In genomic region chr16:10399160-10399559, GRCm38 (mm10) we compare ENCODE assay signal across 9 mouse cellular contexts. TPM values are rescaled to one million over a fixed set of nuclear protein-coding genes. Genes with fewer than 3 reads are reported as not detected.
DNase-seq lines count a peak whose midpoint lies in the region; TF ChIP-seq lines count a peak whose summit lies in the region.
"Had no signal": no experiment of that assay in that cellular context is flagged by ENCODE, and none has a peak within 500 bp of the region (broad histone marks: within the 10 kb centered on the region; RNA-seq: fewer than 3 reads in every experiment).

No protein-coding gene starts in this region.

- 25% methylated on average over 7 of the region's 7 CpGs for WGBS in lung, adult 2 months

- peak; percentile 76 to 77 for DNase-seq in CD8-positive naive resting alpha-beta T cell, adult 2 months (ENCODE audit: low read depth in 2 of 2, low spot score in 2 of 2)
- peak; percentile 82 to 86 for DNase-seq in adrenal gland, adult 18-20 months (ENCODE audit: low spot score in 2 of 2)
- peak; percentile 67 to 78 for DNase-seq in gastrocnemius, postnatal 4 days (ENCODE audit: low spot score in 2 of 2)
- DNase-seq in kidney, postnatal 36 days, result peak; percentile 75 to 92
- peak; percentile 88 for DNase-seq in lung, adult 2 months
- peak; percentile 73 for DNase-seq in right cerebral cortex, adult 18-20 months
- peak; percentile 49 for DNase-seq in urinary bladder, postnatal 10 days (ENCODE audit: low spot score)

- no peaks in the 10 kb centered on the region for H3K4me1 ChIP-seq in cortical plate, adult 2 months (ENCODE audit: control insufficient read depth, insufficient read depth, low read length)
- no peaks in the 10 kb centered on the region for H3K4me1 ChIP-seq in lung, adult 2 months (ENCODE audit: control insufficient read depth, insufficient read depth, low read length)
- H3K4me1 ChIP-seq: liver, embryonic 15.5 days had no signal

- no peak overlapping the region for H3K4me3 ChIP-seq in cortical plate, adult 2 months (ENCODE audit: insufficient read depth, low read length)
- H3K4me3 ChIP-seq in lung, adult 2 months (replicated peaks; ENCODE audit: extremely low read depth, low read depth, low read length), result no peak overlapping the region
- H3K4me3 ChIP-seq: liver, embryonic 15.5 days had no signal

- TF ChIP-seq CTCF in cortical plate, adult 2 months (IDR thresholded peaks at IDR 0.05; ENCODE audit: extremely low read depth, insufficient read depth, low read length), result peak; percentile 93
- TF ChIP-seq CTCF in lung, adult 2 months (IDR thresholded peaks at IDR 0.05; ENCODE audit: insufficient read depth, low read length), result peak; percentile 94

- no peak overlapping the region for H3K27ac ChIP-seq in cortical plate, adult 2 months (ENCODE audit: insufficient read depth, low read length)
- H3K27ac ChIP-seq: liver, embryonic 15.5 days had no signal

- TF ChIP-seq POLR2A in cortical plate, adult 2 months (IDR thresholded peaks at IDR 0.05; ENCODE audit: extremely low read depth, insufficient read depth, low read length), result no peak
- TF ChIP-seq POLR2A in lung, adult 2 months (IDR thresholded peaks at IDR 0.05; ENCODE audit: borderline replicate concordance, extremely low read depth, low read depth, low read length), result no peak

RNA-seq across cellular contexts. Expression of gene Tekt5, which starts 3.9 kb away (rescaled TPM):
- not detected for total RNA-seq in adrenal gland, adult 18-20 months (2021)
- 10.9 and 11.1 TPM in 2 replicates for polyA plus RNA-seq in cortical plate, adult 2 months (2012; rRNA removed)
- total RNA-seq in gastrocnemius, postnatal 4 days (2021), result 1 to 10 TPM; 2.0 to 3.3 TPM
- polyA plus RNA-seq in lung, adult 2 months (2012; rRNA removed), result 6.8 and 9.2 TPM in 2 replicates

RNA-seq across cellular contexts. Expression of gene Nubp1, which starts 12.6 kb away (rescaled TPM):
- 10 to 100 TPM; 22.3 to 26.0 TPM for total RNA-seq in adrenal gland, adult 18-20 months (2021)
- 24.6 and 26.3 TPM in 2 replicates for polyA plus RNA-seq in cortical plate, adult 2 months (2012; rRNA removed)
- 10 to 100 TPM; 13.0 to 13.7 TPM for total RNA-seq in gastrocnemius, postnatal 4 days (2021)
- polyA plus RNA-seq in lung, adult 2 months (2012; rRNA removed), result 25.9 and 31.0 TPM in 2 replicates

RNA-seq across cellular contexts. Expression of gene Tvp23a, which starts 48.0 kb away (rescaled TPM):
- 1 to 10 TPM; 1.1 to 3.0 TPM for total RNA-seq in adrenal gland, adult 18-20 months (2021)
- polyA plus RNA-seq in cortical plate, adult 2 months (2012; rRNA removed), result 30.5 and 31.1 TPM in 2 replicates
- 1 to 10 TPM; 3.4 to 4.1 TPM for total RNA-seq in gastrocnemius, postnatal 4 days (2021)
- polyA plus RNA-seq in lung, adult 2 months (2012; rRNA removed), result 0.63 and 1.2 TPM in 2 replicates
